Mouse (Mus musculus): ENCODE data around the gene Epop.

Epop gene

DNA sequence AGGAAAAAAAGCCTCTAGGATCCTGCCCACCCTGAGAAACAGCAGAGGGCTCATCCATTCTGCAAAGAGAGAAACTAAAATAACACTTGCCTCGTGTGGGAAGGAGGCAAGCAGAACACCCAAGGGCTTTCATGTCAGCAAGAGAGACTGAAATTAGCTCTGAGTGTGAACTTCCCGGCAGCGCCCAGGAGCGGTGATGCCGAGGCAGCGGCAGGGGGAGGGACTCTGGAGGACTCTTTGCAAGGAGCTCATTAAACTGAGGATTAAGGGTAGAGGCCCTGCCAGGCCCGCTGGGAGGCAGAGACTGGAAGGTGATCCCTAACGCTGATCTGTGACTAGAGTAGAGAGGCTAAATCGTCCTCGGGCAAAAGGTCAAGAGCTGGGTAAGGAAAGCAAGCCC is 40.3 kb downstream of the Epop start:
- no peak for DNase-seq

DNA sequence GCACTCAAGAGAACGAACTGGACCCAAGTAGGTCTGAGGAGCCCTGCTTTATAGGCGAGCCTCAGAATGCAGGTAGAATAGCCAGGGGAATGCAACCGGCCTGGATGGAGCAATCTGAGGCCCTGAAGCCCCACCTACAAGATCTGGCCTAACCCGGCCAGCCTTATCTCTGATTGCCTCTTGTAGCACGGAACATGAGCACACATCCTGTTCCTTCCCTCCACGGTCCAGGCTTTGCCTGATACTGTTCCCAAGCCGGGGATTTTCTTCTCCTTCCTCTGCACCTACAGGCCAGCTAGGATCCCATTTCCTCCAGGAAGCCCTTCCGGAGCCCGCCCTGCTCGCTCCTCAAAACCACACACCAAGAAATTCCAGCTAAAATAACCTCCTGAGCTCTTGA is 43.6 kb downstream of the Epop start:
- no peak for DNase-seq

DNA sequence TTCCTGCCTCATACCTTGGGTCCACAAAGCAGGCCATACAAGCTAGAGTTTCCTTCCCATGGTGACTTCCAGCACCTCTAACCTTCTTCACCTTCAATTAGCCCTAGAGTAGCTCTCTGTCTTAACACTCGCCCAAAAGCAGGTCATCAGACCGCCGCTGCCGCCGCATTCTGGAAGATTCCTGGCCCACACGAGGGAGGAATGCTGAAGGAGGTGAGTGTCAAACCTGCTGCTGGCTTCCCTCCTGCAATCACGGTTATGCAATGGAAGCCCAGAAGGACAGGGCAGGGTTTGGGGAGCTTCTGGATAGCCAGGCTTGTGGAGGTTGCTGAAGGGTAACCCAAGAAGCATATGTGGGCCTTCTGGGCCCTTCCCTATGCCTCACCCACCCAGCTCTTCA is 45.0 kb downstream of the Epop start:
- DNase-seq = no peak

DNA sequence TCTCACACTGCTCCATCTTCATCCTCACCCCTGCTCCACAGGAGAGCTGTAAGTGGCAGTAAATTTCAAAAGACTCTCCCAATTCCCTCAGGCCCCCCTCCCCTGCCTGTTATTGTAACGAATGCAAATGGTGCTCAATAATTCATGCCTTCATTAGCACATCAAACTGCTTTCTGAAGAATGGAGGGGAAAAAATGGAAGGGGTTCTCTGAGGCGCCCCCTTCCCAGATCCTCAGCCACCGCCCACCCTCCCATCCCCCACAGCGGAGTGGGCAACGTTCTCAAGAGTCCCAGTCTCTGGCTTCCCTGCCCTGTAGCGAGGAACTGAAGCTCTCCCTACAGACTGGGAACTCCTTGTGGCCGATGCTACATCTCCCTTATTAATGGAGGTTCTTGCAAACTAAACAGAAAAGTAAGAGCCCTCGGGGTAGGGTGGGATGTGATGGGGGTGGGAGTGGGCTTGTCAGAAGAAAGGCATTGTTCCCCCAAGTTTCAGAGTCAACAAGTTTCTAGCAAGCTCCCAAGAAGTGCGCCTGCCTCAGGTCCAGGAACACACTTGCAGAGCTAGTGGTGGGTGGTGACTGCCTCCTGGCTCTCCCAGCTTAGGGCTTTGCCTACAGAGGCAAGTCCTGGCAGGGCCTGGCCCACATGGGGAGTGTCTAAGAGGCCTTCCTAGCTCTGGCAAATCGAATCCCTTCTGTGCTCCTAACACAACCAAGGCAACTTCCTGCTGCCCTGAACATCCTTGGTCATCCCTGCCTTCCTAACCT is 50.2 kb downstream of the Epop start:
- DNase-seq = no peak

DNA sequence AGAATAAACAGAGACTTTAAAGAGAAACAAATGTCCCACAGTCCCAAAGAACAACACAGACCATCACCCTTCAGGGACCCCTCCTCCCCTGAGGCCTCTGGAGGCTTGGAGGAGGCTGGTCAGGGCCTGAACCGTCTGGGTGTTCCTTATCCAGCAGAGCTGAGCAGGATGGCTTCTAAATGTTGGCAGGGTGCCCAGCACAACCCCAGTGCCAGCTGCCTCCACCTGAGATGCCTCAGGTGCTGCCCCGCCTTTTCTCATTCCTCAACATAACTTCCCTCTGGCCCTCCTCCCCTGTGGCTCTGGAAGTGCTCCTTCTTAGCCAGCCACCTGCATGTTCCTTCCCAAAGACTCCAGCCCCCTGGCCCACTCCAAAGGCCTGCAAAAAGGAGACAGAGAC is 51.2 kb downstream of the Epop start:
- no peak for DNase-seq
